Mouse (Mus musculus): Measurements from ENCODE around the gene Hcrt. TPM values are rescaled to one million over a fixed set of nuclear protein-coding genes. Genes with fewer than 3 reads are reported as not detected.
A peak's percentile ranks its signal among the peaks of the same experiment; 100 is the strongest.

Hcrt gene
- total and polyA plus RNA-seq, 2 experiments from 2014 or later, result 7.1 to 8.0 TPM

GRCm38 (mm10) chr11:100769980-100770379 lies 7.2 kb upstream of the Hcrt start:
- ATAC-seq, result 0 out of 2 replicates have a peak, but pooled peaks have one; percentile 8
- Histone ChIP-seq H3K9ac (no peak overlapping the region), H3K36me3 (ENCODE audit: insufficient read depth) (no peaks in the 10 kb centered on the region), H3K4me3 (ENCODE audit: low read depth, low read length) (peak overlapping the region; percentile 40), H3K4me2 (ENCODE audit: low read depth) (peak overlapping the region; percentile 44), H3K9me3 (ENCODE audit: low read length) (no peaks in the 10 kb centered on the region), H3K27ac (ENCODE audit: low read depth, low read length) (no peak overlapping the region), H3K27me3 (ENCODE audit: insufficient read depth, low read length) (no peaks in the 10 kb centered on the region), H3K4me1 (ENCODE audit: insufficient read depth) (0 out of 2 replicates have a peak, but pooled peaks cover 3% of the 10 kb centered on the region)
- 58% methylated on average over 6 of the region's 6 CpGs for WGBS
- no peak for TF ChIP-seq CTCF (IDR thresholded peaks at IDR 0.05; ENCODE audit: low read depth)
- no peak for DNase-seq

- ATAC-seq (no peak), DNase-seq (no peak)
- Histone ChIP-seq H3K27ac (ENCODE audit: low read depth, low read length) (no peak overlapping the region), H3K4me2 (ENCODE audit: low read depth) (no peak overlapping the region), H3K9ac (no peak overlapping the region), H3K27me3 (ENCODE audit: insufficient read depth, low read length) (no peaks in the 10 kb centered on the region; the same call in 1 of the 2 replicates), H3K36me3 (ENCODE audit: insufficient read depth) (no peaks in the 10 kb centered on the region), H3K9me3 (ENCODE audit: low read length) (no peaks in the 10 kb centered on the region), H3K4me1 (ENCODE audit: insufficient read depth) (0 out of 2 replicates have a peak, but pooled peaks cover 3% of the 10 kb centered on the region), H3K4me3 (ENCODE audit: low read depth, low read length) (no peak overlapping the region)
- WGBS, result 98% methylated on average over 5 of the region's 5 CpGs
- no peak for TF ChIP-seq CTCF (IDR thresholded peaks at IDR 0.05; ENCODE audit: low read depth)
These were observed 5.1 kb upstream of the Hcrt start for GRCm38 (mm10) chr11:100767871-100768270.

- no peak for DNase-seq
- Histone ChIP-seq H3K4me1 (ENCODE audit: insufficient read depth) (peaks cover 3% of the 10 kb centered on the region; the same call in 1 of the 2 replicates), H3K4me2 (ENCODE audit: low read depth) (no peak overlapping the region), H3K36me3 (ENCODE audit: insufficient read depth) (no peaks in the 10 kb centered on the region), H3K27me3 (ENCODE audit: insufficient read depth, low read length) (peaks cover 3% of the 10 kb centered on the region; the same call in 1 of the 2 replicates), H3K9ac (no peak overlapping the region), H3K4me3 (ENCODE audit: low read depth, low read length) (no peak overlapping the region), H3K9me3 (ENCODE audit: low read length) (no peaks in the 10 kb centered on the region), H3K27ac (ENCODE audit: low read depth, low read length) (no peak overlapping the region)
- 86% methylated on average over 8 of the region's 9 CpGs for WGBS
- no peak for ATAC-seq
- no peak for TF ChIP-seq CTCF (IDR thresholded peaks at IDR 0.05; ENCODE audit: low read depth)
These were observed 4.0 kb upstream of the Hcrt start for GRCm38 (mm10) chr11:100766726-100767125.

GRCm38 (mm10) chr11:100761547-100762045 lies 1.1 kb downstream of the Hcrt start:
- Histone ChIP-seq H3K4me3 (ENCODE audit: low read depth, low read length) (peak overlapping the region; percentile 41), H3K4me2 (ENCODE audit: low read depth) (peak overlapping the region; percentile 66), H3K9ac (peak overlapping the region; percentile 47), H3K9me3 (ENCODE audit: low read length) (no peaks in the 10 kb centered on the region), H3K36me3 (ENCODE audit: insufficient read depth) (no peaks in the 10 kb centered on the region), H3K4me1 (ENCODE audit: insufficient read depth) (no peaks in the 10 kb centered on the region; the same call in 1 of the 2 replicates), H3K27ac (ENCODE audit: low read depth, low read length) (no peak overlapping the region), H3K27me3 (ENCODE audit: insufficient read depth, low read length) (peaks cover 3% of the 10 kb centered on the region; the same call in 1 of the 2 replicates)
- ATAC-seq, result peak; percentile 65
- TF ChIP-seq CTCF (IDR thresholded peaks at IDR 0.05; ENCODE audit: low read depth), result peak; percentile 83
- WGBS, result under 1% methylated on average over 27 of the region's 27 CpGs
- peak; percentile 92 for DNase-seq

GRCm38 (mm10) chr11:100759611-100760233 lies 3.0 kb downstream of the Hcrt start, which contains the start of gene Kcnh4:
Gene Kcnh4 (minus strand): TSS chr11:100759942.
- Histone ChIP-seq H3K27me3 (ENCODE audit: insufficient read depth, low read length) (peaks cover 3% of the 10 kb centered on the region; the same call in 1 of the 2 replicates), H3K4me2 (ENCODE audit: low read depth) (peak within 1 kb of the TSS; percentile 74), H3K4me1 (ENCODE audit: insufficient read depth) (no peaks in the 10 kb centered on the region; the same call in 1 of the 2 replicates), H3K9me3 (ENCODE audit: low read length) (no peaks in the 10 kb centered on the region), H3K9ac (peak within 1 kb of the TSS; percentile 70), H3K27ac (ENCODE audit: low read depth, low read length) (peak within 1 kb of the TSS; percentile 59), H3K4me3 (ENCODE audit: low read depth, low read length) (peak within 1 kb of the TSS; percentile 58), H3K36me3 (ENCODE audit: insufficient read depth) (0 out of 2 replicates have a peak, but pooled peaks cover 8% of the 10 kb centered on the region)
- TF ChIP-seq CTCF (IDR thresholded peaks at IDR 0.05; ENCODE audit: low read depth), result peak; percentile 66
- 2% methylated on average over 50 of the region's 51 CpGs for WGBS
- ATAC-seq (peak; percentile 86), DNase-seq (peak; percentile 90)

GRCm38 (mm10) chr11:100758707-100759610 lies 3.8 kb downstream of the Hcrt start:
- ATAC-seq, result peak; percentile 59
- WGBS, result 3% methylated on average over 35 of the region's 35 CpGs
- H3K36me3 ChIP-seq (ENCODE audit: insufficient read depth), result peaks cover 15% of the 10 kb centered on the region; the same call in 1 of the 2 replicates
- H3K4me1 ChIP-seq (ENCODE audit: insufficient read depth), result no peaks in the 10 kb centered on the region; the same call in 1 of the 2 replicates
- peak overlapping the region; percentile 59 for H3K27ac ChIP-seq (ENCODE audit: low read depth, low read length)
- no peaks in the 10 kb centered on the region for H3K9me3 ChIP-seq (ENCODE audit: low read length)
- peak overlapping the region; percentile 74 for H3K4me2 ChIP-seq (ENCODE audit: low read depth)
- H3K27me3 ChIP-seq (ENCODE audit: insufficient read depth, low read length), result peaks cover 3% of the 10 kb centered on the region; the same call in 1 of the 2 replicates
- no peak; the same call in 1 of the 2 replicates for TF ChIP-seq CTCF (IDR thresholded peaks at IDR 0.05; ENCODE audit: low read depth)
- peak; percentile 60 for DNase-seq
- H3K9ac ChIP-seq, result peak overlapping the region; percentile 70
- H3K4me3 ChIP-seq (ENCODE audit: low read depth, low read length), result peak overlapping the region; percentile 58
